In the genomic region with DNA sequence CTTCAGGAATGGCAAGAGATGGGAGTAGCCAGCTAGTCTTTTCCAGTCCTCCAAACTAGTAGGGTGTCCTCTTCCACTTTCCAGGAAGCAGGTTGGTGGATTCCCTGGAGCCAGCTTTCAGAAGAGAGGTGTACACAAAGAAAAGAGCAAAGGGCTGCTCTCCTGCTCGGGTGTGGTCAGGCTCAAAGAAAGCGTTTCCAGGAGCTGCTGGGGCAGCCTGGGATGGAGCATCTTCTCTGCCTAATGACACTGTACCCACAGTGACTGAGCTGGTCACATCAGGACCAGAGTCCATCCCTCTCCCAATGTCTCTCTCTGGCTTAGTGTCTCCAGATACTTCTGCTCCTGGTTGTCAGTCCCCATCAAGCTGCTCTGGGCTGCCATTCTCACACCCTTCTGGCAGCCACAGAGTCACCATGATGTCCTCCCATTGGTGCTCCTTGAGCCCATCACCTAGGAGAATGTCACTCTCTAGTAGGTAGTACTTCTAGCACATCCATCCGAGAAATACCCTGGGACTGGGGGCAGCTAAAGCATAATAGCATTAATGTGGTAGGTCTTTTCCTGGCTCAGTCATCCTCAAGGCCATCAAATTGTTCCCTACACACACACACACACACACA, we compare ENCODE assay signal across 20 mouse cellular contexts. TPM values are rescaled to one million over a fixed set of nuclear protein-coding genes. Genes with fewer than 3 reads are reported as not detected.
DNase-seq lines count a peak whose midpoint lies in the region; ATAC-seq and TF ChIP-seq lines count a peak whose summit lies in the region.
"Had no signal": no experiment of that assay in that cellular context is flagged by ENCODE, and none has a peak within 500 bp of the region (broad histone marks: within the 10 kb centered on the region; RNA-seq: fewer than 3 reads in every experiment).

No protein-coding gene starts in this region.

- H3K36me3 ChIP-seq in liver, postnatal 0 days (replicated peaks; ENCODE audit: insufficient read depth, low read length), result no peaks in the 10 kb centered on the region
- H3K36me3 ChIP-seq in liver, embryonic 11.5 days (ENCODE audit: control insufficient read depth, insufficient read depth, low read length), result no peaks in the 10 kb centered on the region
- H3K36me3 ChIP-seq in macrophage (ENCODE audit: inconsistent target), result no peaks in the 10 kb centered on the region
- H3K36me3 ChIP-seq: G1E; intestine, embryonic 15.5 days; kidney, embryonic 15.5 days; limb, embryonic 12.5 days; stomach, embryonic 15.5 days had no signal

- 69% methylated on average over 3 of the region's 3 CpGs for WGBS in liver, postnatal 0 days (ENCODE audit: insufficient replicate concordance)
- WGBS in liver, embryonic 11.5 days, result 69% methylated on average over 3 of the region's 3 CpGs
- 55% methylated on average over 3 of the region's 3 CpGs for WGBS in bone marrow, adult 2 months
- 64% methylated on average over 3 of the region's 3 CpGs for WGBS in macrophage (ENCODE audit: missing documents)

- no peaks in the 10 kb centered on the region for H3K79me2 ChIP-seq in macrophage (ENCODE audit: inconsistent target)

- H3K9ac ChIP-seq in liver, postnatal 0 days (replicated peaks), result no peak overlapping the region
- H3K9ac ChIP-seq in liver, embryonic 11.5 days (ENCODE audit: low read depth, low read length), result no peak overlapping the region
- H3K9ac ChIP-seq: forebrain, postnatal 0 days; hindbrain, embryonic 14.5 days; intestine, embryonic 15.5 days; kidney, embryonic 15.5 days; limb, embryonic 12.5 days; liver, embryonic 14.5 days; stomach, embryonic 15.5 days had no signal

- peaks cover 4% of the 10 kb centered on the region; the same call in 1 of the 2 replicates for H3K4me1 ChIP-seq in liver, postnatal 0 days (ENCODE audit: insufficient read depth)
- no peaks in the 10 kb centered on the region for H3K4me1 ChIP-seq in liver, embryonic 11.5 days (replicated peaks; ENCODE audit: control insufficient read depth, insufficient read depth, low read length)
- H3K4me1 ChIP-seq in bone marrow, adult 2 months (ENCODE audit: control insufficient read depth, insufficient read depth, low read length), result peaks cover 9% of the 10 kb centered on the region; the same call in 1 of the 2 replicates
- H3K4me1 ChIP-seq: intestine, embryonic 15.5 days; limb, embryonic 12.5 days; stomach, embryonic 15.5 days had no signal

- no peaks in the 10 kb centered on the region for H3K27me3 ChIP-seq in liver, postnatal 0 days (ENCODE audit: insufficient read depth, low read length)
- no peaks in the 10 kb centered on the region for H3K27me3 ChIP-seq in liver, embryonic 11.5 days (replicated peaks; ENCODE audit: control insufficient read depth, insufficient read depth, low read length)
- H3K27me3 ChIP-seq: intestine, embryonic 15.5 days; kidney, embryonic 15.5 days; limb, embryonic 12.5 days; stomach, embryonic 15.5 days had no signal

- no peaks in the 10 kb centered on the region for H3K9me3 ChIP-seq in liver, postnatal 0 days (ENCODE audit: low read length)
- no peaks in the 10 kb centered on the region for H3K9me3 ChIP-seq in liver, embryonic 11.5 days (ENCODE audit: control insufficient read depth, low read length)
- H3K9me3 ChIP-seq: G1E; intestine, embryonic 15.5 days; kidney, embryonic 15.5 days; limb, embryonic 12.5 days; stomach, embryonic 15.5 days had no signal

- no peak overlapping the region for H3K4me2 ChIP-seq in liver, postnatal 0 days (ENCODE audit: low read depth, low read length)
- H3K4me2 ChIP-seq in liver, embryonic 11.5 days, result no peak overlapping the region
- H3K4me2 ChIP-seq: hindbrain, embryonic 14.5 days; intestine, embryonic 15.5 days; kidney, embryonic 15.5 days; limb, embryonic 12.5 days; stomach, embryonic 15.5 days had no signal

- H3K4me3 ChIP-seq in liver, postnatal 0 days (ENCODE audit: low read depth, low read length), result no peak overlapping the region
- no peak overlapping the region for H3K4me3 ChIP-seq in liver, embryonic 11.5 days (ENCODE audit: low read depth, low read length)
- H3K4me3 ChIP-seq in bone marrow, adult 2 months (replicated peaks; ENCODE audit: control insufficient read depth, low read depth, low read length), result no peak overlapping the region
- no peak overlapping the region for H3K4me3 ChIP-seq in macrophage (ENCODE audit: inconsistent target)
- H3K4me3 ChIP-seq: intestine, embryonic 15.5 days; kidney, embryonic 15.5 days; limb, embryonic 12.5 days; stomach, embryonic 15.5 days had no signal

- TF ChIP-seq POLR2A in bone marrow, adult 2 months (IDR thresholded peaks at IDR 0.05; ENCODE audit: borderline replicate concordance, control insufficient read depth, low read depth, low read length), result no peak

- TF ChIP-seq EP300 in liver, postnatal 0 days (IDR thresholded peaks at IDR 0.05; ENCODE audit: low read depth), result no peak

- DNase-seq in liver, postnatal 0 days, result no peak
- no peak for DNase-seq in liver, embryonic 11.5 days (ENCODE audit: low spot score)
- DNase-seq in thymus, postnatal 36 days, result peak; percentile 48 to 52
- no peak for DNase-seq in cerebellum, postnatal 14 days
- no peak for DNase-seq in kidney, adult 11 months
- DNase-seq: cerebellum, adult 9-11 months; embryo, embryonic 11 days; forebrain, postnatal 0 days; gastrocnemius, postnatal 36 days; right cerebral cortex, postnatal 14 days had no signal

- no peak for ATAC-seq in liver, postnatal 0 days
- no peak for ATAC-seq in liver, embryonic 11.5 days (replicated peaks; ENCODE audit: low FRiP score)
- ATAC-seq: forebrain, postnatal 0 days; intestine, embryonic 15.5 days; midbrain, embryonic 16.5 days had no signal

- TF ChIP-seq CTCF in liver, postnatal 0 days (IDR thresholded peaks at IDR 0.05; ENCODE audit: low read depth), result no peak
- TF ChIP-seq CTCF in bone marrow, adult 2 months (IDR thresholded peaks at IDR 0.05; ENCODE audit: control insufficient read depth, insufficient read depth, low read length), result no peak

- peak overlapping the region; percentile 51; the same call in 1 of the 2 replicates for H3K27ac ChIP-seq in liver, postnatal 0 days (ENCODE audit: low read depth)
- H3K27ac ChIP-seq in liver, embryonic 11.5 days (ENCODE audit: low read depth, low read length), result no peak overlapping the region
- H3K27ac ChIP-seq in bone marrow, adult 2 months (ENCODE audit: control insufficient read depth, insufficient read depth, low read depth, low read length, poor library complexity), result peak overlapping the region; percentile 84
- peak overlapping the region; percentile 74 for H3K27ac ChIP-seq in macrophage
- H3K27ac ChIP-seq: hindbrain, embryonic 14.5 days; intestine, embryonic 15.5 days; kidney, embryonic 15.5 days; limb, embryonic 12.5 days; liver, embryonic 14.5 days; stomach, embryonic 15.5 days had no signal

RNA-seq across cellular contexts. Expression of a gene that starts 46.4 kb away (rescaled TPM):
- 1.5 and 1.7 TPM in 2 replicates for polyA plus RNA-seq in liver, postnatal 0 days (2015; fragmentation: Nextera tagmentation; extraction: Ambion mirVana)
- 1.7 and 1.9 TPM in 2 replicates for polyA plus RNA-seq in liver, embryonic 11.5 days (2014; fragmentation: Nextera tagmentation; extraction: Ambion mirVana)
- 3.0 and 4.5 TPM in 2 replicates for polyA plus RNA-seq in bone marrow, adult 2 months (2011; ENCODE audit: insufficient read depth, insufficient read length, low replicate concordance, missing spikeins)
- total RNA-seq in macrophage (2018; cell fraction: chromatin; rRNA removed), result 10 to 100 TPM in 21 of 26 experiments, 1 to 10 TPM in 5; 3.9 to 83.4 (median 17.6) TPM
- 100 to 1,000 TPM in 12 of 26 experiments, 10 to 100 TPM in 14; 18.4 to 151 (median 66.3) TPM for total RNA-seq in macrophage (2018; cell fraction: cytosol; rRNA removed)
- 100 to 1,000 TPM in 2 of 26 experiments, 10 to 100 TPM in 24; 16.3 to 139 (median 40.4) TPM for total RNA-seq in macrophage (2018; cell fraction: nucleus; rRNA removed)
- polyA plus RNA-seq in macrophage (2018), result 67.7 to 91.1 TPM (median 76.1 TPM) in 3 replicates
- polyA plus RNA-seq: G1E had no signal

Comparison
In these comparisons a context has a peak if more than half of its experiments do, and no peak if none do; other contexts are left out.
1. DNase-seq: peak in thymus, postnatal 36 days (2 of 2); none in liver, postnatal 0 days (single experiment), liver, embryonic 11.5 days (single experiment), cerebellum, postnatal 14 days (0 of 2) and kidney, adult 11 months (single experiment).
2. RNA of a gene that starts 46.4 kb away (polyA plus RNA-seq): 67.7 to 91.1 TPM in macrophage; 3.0 to 4.5 TPM in bone marrow, adult 2 months, 1.7 to 1.9 TPM in liver, embryonic 11.5 days and 1.5 to 1.7 TPM in liver, postnatal 0 days; every median in the first group is over 10 times any median in the second.